Mouse (Mus musculus) lung, postnatal 4 days (tissue): ENCODE measurements at regions not wholly inside any gene's neighbourhood (a gene's known extent, or its start where the extent isn't known, plus 50 kb on each side); places are given as distances from the start of the nearest gene placed in this dataset.

Source experiments
- DNase-seq, 2 experiments: peaks; one replicate each; pipeline ENCODE4 v3.0.0; 2021

DNA sequence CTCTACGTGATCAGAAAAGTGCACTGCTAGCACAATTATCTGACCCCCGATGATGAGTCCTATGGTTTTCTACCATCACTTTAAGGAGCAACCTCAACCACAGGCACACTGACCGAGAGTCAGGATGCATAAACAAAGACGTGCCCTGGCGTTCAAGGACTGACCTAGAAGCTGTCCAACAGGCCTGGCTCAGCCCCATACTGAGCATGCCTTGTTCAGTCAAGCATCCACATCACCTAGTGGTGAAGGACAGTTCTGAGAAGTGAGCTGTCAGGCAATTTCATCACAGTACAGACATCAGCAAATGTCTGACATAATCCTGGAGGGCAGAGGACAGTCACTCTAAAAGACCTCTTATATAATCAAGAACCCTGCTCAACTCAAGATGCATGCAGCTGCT is 81.5 kb upstream of the Elovl6 start:
- no peak for DNase-seq

DNA sequence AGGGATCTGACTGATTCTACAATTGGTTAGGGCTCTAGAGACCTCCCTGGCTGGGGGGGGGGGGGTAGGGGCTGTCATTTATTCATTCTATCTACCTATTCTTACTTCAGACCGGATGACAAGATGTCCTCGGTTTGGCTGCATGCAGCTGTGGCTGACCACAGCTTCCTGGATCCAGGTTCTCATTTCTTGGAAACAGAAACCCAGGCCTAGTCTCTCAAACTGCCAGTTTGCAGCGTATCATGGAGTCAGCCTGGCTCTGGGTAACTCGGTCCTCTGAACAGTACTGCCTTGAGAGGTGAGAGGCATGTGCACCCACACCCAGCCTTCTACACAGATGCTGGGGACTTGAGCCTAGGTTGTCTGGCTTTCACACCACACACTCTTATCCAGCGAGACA is 62.1 kb upstream of the Elovl6 start:
- DNase-seq: no peak

DNA sequence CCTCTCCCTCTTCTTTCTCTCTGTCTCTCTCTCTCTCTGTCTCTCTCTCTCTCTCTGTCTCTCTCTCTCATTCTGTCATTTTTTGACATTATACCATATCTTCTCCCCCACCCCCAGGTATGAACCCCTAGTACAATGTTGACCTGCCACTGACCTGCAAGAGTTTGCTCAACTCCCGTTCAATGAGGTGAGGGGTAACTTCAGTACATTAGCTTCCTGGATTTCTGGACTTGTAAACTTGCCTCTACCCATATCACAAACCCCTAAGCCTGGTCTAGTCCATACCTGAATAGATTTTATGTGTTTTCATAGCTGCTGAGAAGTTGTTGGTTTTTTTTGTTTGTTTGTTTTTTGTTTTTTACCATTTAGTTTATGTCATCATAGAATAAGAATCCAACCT is 60.8 kb upstream of the Elovl6 start:
- no peak for DNase-seq

DNA sequence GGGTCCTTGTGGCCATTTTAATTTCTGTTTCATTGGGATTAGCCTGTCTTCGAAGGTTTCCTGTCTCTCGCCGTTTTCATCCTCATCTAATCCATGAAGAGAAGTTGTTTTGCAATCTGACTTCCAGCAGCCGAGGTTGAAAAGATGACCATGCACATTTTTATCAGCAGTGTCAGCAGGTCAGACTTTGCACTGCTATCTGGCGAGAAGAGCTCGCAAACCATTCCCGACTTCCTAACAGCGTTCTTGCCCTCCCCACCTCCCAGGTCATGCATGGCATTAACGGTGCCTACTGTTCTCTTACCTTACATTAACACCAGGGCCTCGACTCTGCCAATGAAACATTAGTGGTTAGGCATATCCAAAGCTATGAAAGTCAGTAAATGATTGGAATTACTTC is 60.1 kb upstream of the Elovl6 start:
- DNase-seq: no peak

DNA sequence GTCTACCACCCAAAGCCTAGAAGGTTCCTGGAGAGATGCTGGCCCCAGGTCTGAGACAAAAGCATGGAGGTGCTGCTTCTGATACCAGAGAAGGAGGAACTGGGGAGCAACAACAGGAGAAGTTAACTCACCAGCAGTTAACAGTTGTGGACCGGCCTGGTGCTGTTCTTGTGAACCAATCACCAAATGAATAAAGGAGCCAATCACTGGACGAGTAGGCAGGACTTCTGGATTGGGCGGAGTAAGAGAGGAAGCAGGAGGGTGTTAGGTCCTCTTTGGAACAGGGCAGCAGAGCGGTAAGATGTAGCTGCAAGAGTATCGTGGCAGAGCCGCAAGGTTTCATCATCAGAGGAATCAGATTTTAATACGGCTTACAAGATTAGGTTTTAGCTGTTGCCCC is 57.7 kb upstream of the Elovl6 start:
- DNase-seq: no peak

DNA sequence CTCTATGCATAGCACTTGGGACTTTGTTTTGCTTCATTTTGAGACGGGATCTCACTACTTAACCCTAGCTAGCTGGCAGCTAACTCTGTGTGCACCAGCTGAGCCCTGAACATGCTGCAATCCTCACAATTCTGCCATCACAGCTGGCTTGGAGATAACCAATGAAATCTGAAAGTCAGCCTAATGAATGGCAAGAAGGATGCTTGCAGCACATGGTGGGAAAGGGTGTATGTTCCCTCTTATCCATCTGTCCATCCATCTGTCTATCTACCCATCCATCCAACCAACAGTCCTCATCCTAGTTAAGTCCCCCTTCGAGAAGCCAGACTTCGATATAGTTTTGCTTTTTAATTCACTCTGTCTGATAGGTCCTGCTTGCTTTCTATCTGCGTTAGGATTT is 55.9 kb upstream of the Elovl6 start:
- DNase-seq: no peak

DNA sequence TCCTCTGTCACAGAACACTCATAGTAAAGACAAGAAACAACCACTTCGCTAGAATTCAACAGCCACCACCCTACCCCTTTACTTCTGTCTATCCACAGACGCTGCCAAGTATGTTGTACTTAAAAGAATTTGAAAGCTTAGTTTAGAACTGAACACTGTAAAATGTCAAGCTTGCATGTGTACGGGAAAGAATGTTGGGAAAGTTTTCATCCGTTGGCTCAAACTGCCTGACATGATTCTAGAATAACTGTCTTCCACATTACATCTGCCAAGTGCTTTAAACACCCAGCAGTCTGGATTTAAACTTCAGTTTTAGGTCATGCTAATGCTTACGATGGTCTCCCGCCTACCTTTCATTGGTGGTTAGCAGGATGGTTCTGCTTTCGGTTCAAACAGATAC is 54.1 kb upstream of the Elovl6 start:
- DNase-seq: no peak

DNA sequence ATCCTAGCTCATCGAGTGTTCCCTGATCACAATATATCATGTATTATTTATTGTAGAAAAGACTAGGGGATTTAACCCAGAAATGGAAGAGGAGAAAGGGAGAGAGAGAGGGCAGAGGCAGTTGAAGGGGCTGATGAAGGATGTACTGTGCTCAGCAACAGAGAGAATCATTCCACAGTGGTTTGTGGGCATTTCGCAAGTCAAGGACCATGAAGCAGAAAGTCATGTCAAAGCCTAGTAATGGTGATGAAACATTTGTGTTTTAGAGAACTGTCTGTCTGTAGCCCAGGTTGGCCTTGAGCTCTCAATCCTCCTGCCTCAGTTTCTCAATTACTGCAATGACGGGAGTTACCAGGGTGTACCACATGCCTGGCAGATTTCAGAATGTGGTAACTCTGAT is 50.9 kb upstream of the Elovl6 start:
- DNase-seq: no peak
